Mouse (Mus musculus) forebrain, embryonic 13.5 days (tissue): ENCODE measurements at regions not wholly inside any gene's neighbourhood (a gene's known extent, or its start where the extent isn't known, plus 50 kb on each side); places are given as distances from the start of the nearest gene placed in this dataset.

Source experiments
- ATAC-seq: fragments of 200-750 bp; cut with Nextera tagmentation; 2 replicates; pipeline ENCODE4 v1.8.0; 2017
- H3K27ac ChIP-seq: fragments of 300-500 bp; sonication (generic); 2 replicates; pipeline ENCODE4 v1.5.1; 2015; ENCODE audit warnings: inconsistent platforms, mild to moderate bottlenecking, moderate library complexity
- H3K27me3 ChIP-seq: fragments of 300-500 bp; sonication (generic); 2 replicates; pipeline ENCODE4 v1.6.1; 2015; ENCODE audit warnings: mild to moderate bottlenecking, inconsistent platforms
- H3K36me3 ChIP-seq: fragments of 300-500 bp; sonication (generic); 2 replicates; pipeline ENCODE4 v1.6.1; 2015; ENCODE audit warnings: mild to moderate bottlenecking, inconsistent platforms; ENCODE audit not compliant: poor library complexity, severe bottlenecking
- H3K4me1 ChIP-seq: fragments of 300-500 bp; sonication (generic); 2 replicates; pipeline ENCODE4 v1.6.1; 2015; ENCODE audit warnings: inconsistent platforms
- H3K4me2 ChIP-seq: fragments of 300-500 bp; sonication (generic); 2 replicates; pipeline ENCODE4 v1.6.1; 2015; ENCODE audit warnings: inconsistent platforms, mild to moderate bottlenecking, moderate library complexity
- H3K4me3 ChIP-seq: fragments of 300-500 bp; sonication (generic); 2 replicates; pipeline ENCODE4 v1.5.1; 2015; ENCODE audit warnings: mild to moderate bottlenecking, inconsistent platforms
- H3K9ac ChIP-seq: fragments of 300-500 bp; sonication (generic); 2 replicates; pipeline ENCODE4 v1.6.1; 2015; ENCODE audit warnings: mild to moderate bottlenecking, inconsistent platforms
- H3K9me3 ChIP-seq: fragments of 300-500 bp; sonication (generic); replicated peaks from 2 replicates; pipeline ENCODE4 v1.6.1; 2016; ENCODE audit warnings: inconsistent platforms
- WGBS: fragments of 180-500 bp; shearing (Covaris S2); methylation state at CpG from one replicate; pipeline ENCODE4 v1.1.7; 2015; 5-methylcytosine and 5-hydroxymethylcytosine counted together

- no peaks in the 10 kb centered on the region for H3K9me3 ChIP-seq
- H3K36me3 ChIP-seq = no peaks in the 10 kb centered on the region
- no peak overlapping the region for H3K4me2 ChIP-seq
- no peak overlapping the region for H3K27ac ChIP-seq
- no peak overlapping the region for H3K9ac ChIP-seq
- ATAC-seq = no peak
- H3K4me3 ChIP-seq = no peak overlapping the region
- H3K27me3 ChIP-seq = 0 out of 2 replicates have a peak, but pooled peaks cover 3% of the 10 kb centered on the region
- 93% methylated on average over 6 of the region's 6 CpGs for WGBS
- H3K4me1 ChIP-seq = peaks cover 14% of the 10 kb centered on the region
Observed at GRCm38 (mm10) chr14:25244841-25245240, 214.1 kb upstream of the Zmiz1 start.

- ATAC-seq = no peak
- WGBS = 81% methylated on average over 4 of the region's 4 CpGs
- no peaks in the 10 kb centered on the region for H3K9me3 ChIP-seq
Observed at GRCm38 (mm10) chr14:25245691-25246090, 213.3 kb upstream of the Zmiz1 start.

GRCm38 (mm10) chr14:25248941-25249340, 210.0 kb upstream of the Zmiz1 start:
- 94% methylated on average over 3 of the region's 3 CpGs for WGBS
- no peak overlapping the region for H3K4me2 ChIP-seq

More at GRCm38 (mm10) chr14:25245691-25246090, 213.3 kb upstream of the Zmiz1 start:
- Histone ChIP-seq H3K27ac (no peak overlapping the region), H3K4me2 (no peak overlapping the region), H3K4me1 (peaks cover 14% of the 10 kb centered on the region), H3K36me3 (no peaks in the 10 kb centered on the region), H3K9ac (no peak overlapping the region), H3K27me3 (0 out of 2 replicates have a peak, but pooled peaks cover 3% of the 10 kb centered on the region), H3K4me3 (no peak overlapping the region)

GRCm38 (mm10) chr14:25253016-25253850, 205.8 kb upstream of the Zmiz1 start:
- H3K9me3 ChIP-seq = no peaks in the 10 kb centered on the region
- ATAC-seq = no peak
- H3K27ac ChIP-seq = no peak overlapping the region

More at GRCm38 (mm10) chr14:25248941-25249340, 210.0 kb upstream of the Zmiz1 start:
- no peaks in the 10 kb centered on the region for H3K9me3 ChIP-seq
- no peak overlapping the region for H3K9ac ChIP-seq
- ATAC-seq = no peak
- no peak overlapping the region for H3K27ac ChIP-seq
- 0 out of 2 replicates have a peak, but pooled peaks cover 3% of the 10 kb centered on the region for H3K27me3 ChIP-seq
- peaks cover 3% of the 10 kb centered on the region for H3K4me1 ChIP-seq
- no peaks in the 10 kb centered on the region for H3K36me3 ChIP-seq
- H3K4me3 ChIP-seq = no peak overlapping the region

GRCm38 (mm10) chr14:25263121-25263520, 195.9 kb upstream of the Zmiz1 start:
- peaks cover 12% of the 10 kb centered on the region for H3K4me1 ChIP-seq
- no peak overlapping the region for H3K4me3 ChIP-seq
- H3K4me2 ChIP-seq = no peak overlapping the region
- WGBS = 94% methylated on average over 1 of the region's 1 CpGs
- H3K27me3 ChIP-seq = no peaks in the 10 kb centered on the region; the same call in 1 of the 2 replicates
- no peak overlapping the region for H3K9ac ChIP-seq
- no peaks in the 10 kb centered on the region for H3K9me3 ChIP-seq
- H3K36me3 ChIP-seq = no peaks in the 10 kb centered on the region
- no peak overlapping the region for H3K27ac ChIP-seq
- ATAC-seq = no peak

More at GRCm38 (mm10) chr14:25253016-25253850, 205.8 kb upstream of the Zmiz1 start:
- Histone ChIP-seq H3K4me3 (no peak overlapping the region), H3K27me3 (no peaks in the 10 kb centered on the region), H3K9ac (no peak overlapping the region), H3K4me2 (no peak overlapping the region), H3K4me1 (no peaks in the 10 kb centered on the region), H3K36me3 (no peaks in the 10 kb centered on the region)
- WGBS = 88% methylated on average over 15 of the region's 15 CpGs

- WGBS = 20% methylated on average over 4 of the region's 4 CpGs
- peak overlapping the region; percentile 19 for H3K27ac ChIP-seq
Observed at GRCm38 (mm10) chr14:25266846-25267245, 192.1 kb upstream of the Zmiz1 start.

GRCm38 (mm10) chr14:25268090-25268631, 190.8 kb upstream of the Zmiz1 start:
- H3K9ac ChIP-seq = no peak overlapping the region
- peaks cover 7% of the 10 kb centered on the region; the same call in 1 of the 2 replicates for H3K27me3 ChIP-seq
- H3K4me2 ChIP-seq = no peak overlapping the region
- H3K4me3 ChIP-seq = no peak overlapping the region
- no peak overlapping the region for H3K27ac ChIP-seq
- no peaks in the 10 kb centered on the region for H3K36me3 ChIP-seq
- no peaks in the 10 kb centered on the region for H3K9me3 ChIP-seq
- ATAC-seq = no peak
- peaks cover 42% of the 10 kb centered on the region for H3K4me1 ChIP-seq
- 69% methylated on average over 13 of the region's 13 CpGs for WGBS

More at GRCm38 (mm10) chr14:25266846-25267245, 192.1 kb upstream of the Zmiz1 start:
- Histone ChIP-seq H3K4me1 (peaks cover 35% of the 10 kb centered on the region), H3K36me3 (no peaks in the 10 kb centered on the region), H3K27me3 (no peaks in the 10 kb centered on the region; the same call in 1 of the 2 replicates), H3K4me2 (no peak overlapping the region), H3K9ac (0 out of 2 replicates have a peak overlapping the region, but pooled peaks have one; percentile 9), H3K4me3 (no peak overlapping the region), H3K9me3 (no peaks in the 10 kb centered on the region)
- no peak for ATAC-seq

GRCm38 (mm10) chr14:25270227-25270876, 188.6 kb upstream of the Zmiz1 start:
- Histone ChIP-seq H3K9ac (no peak overlapping the region), H3K4me2 (no peak overlapping the region)
- peak; percentile 77 for ATAC-seq

GRCm38 (mm10) chr14:25272366-25273156, 186.4 kb upstream of the Zmiz1 start:
- 66% methylated on average over 11 of the region's 11 CpGs for WGBS
- H3K27ac ChIP-seq = no peak overlapping the region
- 0 out of 2 replicates have a peak, but pooled peaks cover 7% of the 10 kb centered on the region for H3K27me3 ChIP-seq
- no peak overlapping the region for H3K4me3 ChIP-seq
- no peaks in the 10 kb centered on the region for H3K9me3 ChIP-seq
- H3K4me2 ChIP-seq = no peak overlapping the region
- peaks cover 29% of the 10 kb centered on the region for H3K4me1 ChIP-seq
- no peaks in the 10 kb centered on the region for H3K36me3 ChIP-seq
- no peak overlapping the region for H3K9ac ChIP-seq
- no peak for ATAC-seq

More at GRCm38 (mm10) chr14:25270227-25270876, 188.6 kb upstream of the Zmiz1 start:
- no peaks in the 10 kb centered on the region for H3K9me3 ChIP-seq
- peaks cover 42% of the 10 kb centered on the region for H3K4me1 ChIP-seq
- H3K4me3 ChIP-seq = no peak overlapping the region
- whole genome bisulfite sequencing = 13% methylated on average over 11 of the region's 11 CpGs
- no peaks in the 10 kb centered on the region for H3K36me3 ChIP-seq
- H3K27me3 ChIP-seq = peaks cover 7% of the 10 kb centered on the region; the same call in 1 of the 2 replicates
- peak overlapping the region; percentile 51 for H3K27ac ChIP-seq

GRCm38 (mm10) chr14:25279751-25280150, 179.2 kb upstream of the Zmiz1 start:
- no peak overlapping the region for H3K4me2 ChIP-seq
- H3K4me1 ChIP-seq = peaks cover 23% of the 10 kb centered on the region
- no peaks in the 10 kb centered on the region for H3K36me3 ChIP-seq
- H3K27me3 ChIP-seq = no peaks in the 10 kb centered on the region
- no peak for ATAC-seq
- H3K9me3 ChIP-seq = no peaks in the 10 kb centered on the region
- no peak overlapping the region for H3K9ac ChIP-seq
- H3K4me3 ChIP-seq = no peak overlapping the region
- no peak overlapping the region for H3K27ac ChIP-seq

GRCm38 (mm10) chr14:25292557-25292956, 166.4 kb upstream of the Zmiz1 start:
- no peaks in the 10 kb centered on the region for H3K36me3 ChIP-seq
- no peak for ATAC-seq

More at GRCm38 (mm10) chr14:25292557-25292956, 166.4 kb upstream of the Zmiz1 start:
- no peaks in the 10 kb centered on the region for H3K9me3 ChIP-seq
- no peaks in the 10 kb centered on the region for H3K27me3 ChIP-seq
- no peak overlapping the region for H3K4me2 ChIP-seq
- H3K9ac ChIP-seq = no peak overlapping the region
- no peak overlapping the region for H3K27ac ChIP-seq
- no peak overlapping the region for H3K4me3 ChIP-seq
- WGBS = 62% methylated on average over 1 of the region's 1 CpGs
- H3K4me1 ChIP-seq = no peaks in the 10 kb centered on the region; the same call in 1 of the 2 replicates
